Mouse (Mus musculus) right cerebral cortex, adult 18-20 months (tissue): ENCODE results near the gene Wdr45b.
A peak's percentile ranks its signal among the peaks of the same experiment; 100 is the strongest.
"Not testable (repeated sequence)": the region's sequence is repeated elsewhere in the genome, so short reads cannot be mapped to it uniquely, and the experiment has no call there.

Experiments used
- DNase-seq: peaks from one replicate; pipeline ENCODE4 v3.0.0; 2022; ENCODE audit warnings: mixed read lengths

Gene Wdr45b

GRCm38 (mm10) chr11:121354091-121354707 lies at the start of gene Wdr45b:
Gene Wdr45b (minus strand): TSS chr11:121354445.
- peak; percentile 98 for DNase-seq

DNA sequence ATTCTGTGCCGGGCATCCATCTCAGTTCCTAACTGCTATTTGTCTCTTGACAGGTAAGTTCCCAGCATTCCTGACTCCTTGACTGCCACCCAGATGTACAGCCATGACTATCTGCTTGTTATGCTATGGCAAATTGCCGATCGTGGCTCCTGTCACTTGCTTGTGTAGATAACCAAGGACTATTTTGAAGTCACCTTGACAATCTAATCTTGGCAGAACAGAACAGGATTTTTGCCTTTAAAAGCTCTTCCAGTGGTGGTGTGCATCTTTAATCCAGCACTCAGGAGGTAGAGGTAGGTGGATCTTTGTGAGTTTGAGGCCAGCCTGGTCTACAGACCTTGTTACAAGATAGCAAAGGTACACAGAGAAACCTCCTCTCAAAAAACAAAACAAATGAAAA lies 38.2 kb upstream of the Wdr45b start:
- DNase-seq: no peak

- DNase-seq: no peak
These were observed 36.5 kb upstream of the Wdr45b start for GRCm38 (mm10) chr11:121390793-121391192.

DNA sequence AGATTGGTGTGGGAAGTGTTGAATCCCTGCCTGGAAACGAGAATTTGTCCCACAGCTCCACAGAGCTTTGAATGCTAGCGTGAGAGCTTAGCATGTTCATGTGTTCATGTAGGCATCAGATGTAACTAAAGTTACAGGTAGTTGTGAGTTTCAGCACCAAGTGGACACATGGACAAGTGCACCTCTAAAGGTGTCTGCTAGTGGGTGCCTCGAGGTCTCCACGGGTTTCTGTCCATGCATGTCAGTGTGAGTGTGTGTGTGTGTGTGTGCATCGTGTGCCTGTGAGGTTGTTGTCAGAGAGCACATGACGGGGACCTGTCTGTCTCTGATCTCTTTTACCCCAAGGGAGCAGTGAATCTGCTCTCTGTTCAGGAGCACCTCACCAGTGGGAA lies 34.3 kb upstream of the Wdr45b start:
- DNase-seq: no peak

DNA sequence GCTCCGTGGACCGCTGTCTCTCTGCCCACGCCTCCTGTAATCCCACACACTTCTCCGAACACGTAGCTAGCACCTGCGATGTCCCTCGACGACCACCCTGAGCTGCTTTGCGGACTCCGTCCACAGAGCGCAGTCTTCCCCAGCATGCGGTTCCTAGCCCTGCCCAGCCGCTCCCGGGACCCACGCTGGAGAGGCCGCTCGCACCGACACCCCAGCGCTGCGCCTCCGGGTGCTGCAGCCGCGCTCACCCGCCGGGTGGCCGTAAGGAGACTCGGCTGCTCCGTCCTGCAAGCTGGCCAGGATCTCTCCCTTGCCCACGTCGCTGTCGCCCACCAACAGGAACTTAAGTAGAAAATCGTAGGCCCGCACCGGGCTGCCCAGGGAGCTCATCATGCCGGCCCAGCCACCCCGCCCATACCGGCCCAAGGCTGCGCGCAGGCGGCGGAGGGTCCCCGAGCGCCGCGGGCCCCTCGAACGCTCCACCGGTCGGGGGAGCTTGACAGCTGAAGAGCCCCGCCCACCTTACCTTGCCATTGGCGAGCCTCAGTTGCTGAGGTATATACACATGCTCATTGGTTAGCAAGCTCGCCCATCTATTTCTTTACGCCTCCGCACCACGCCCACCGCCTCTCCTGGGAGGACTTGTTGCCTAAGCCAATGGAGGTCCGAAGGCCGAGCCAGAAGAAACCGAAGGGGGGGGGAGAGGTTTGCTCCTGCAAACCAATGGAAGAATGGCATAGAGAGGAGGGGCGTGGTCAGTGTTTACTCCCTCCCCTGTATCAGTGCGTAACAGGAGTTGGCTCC lies 33.7 kb upstream of the Wdr45b start, which contains the start of gene Rab40b:
TSS of gene Rab40b (minus strand) at position 502 of the 804 bp plus-strand sequence.
- DNase-seq: peak; percentile 98

DNA sequence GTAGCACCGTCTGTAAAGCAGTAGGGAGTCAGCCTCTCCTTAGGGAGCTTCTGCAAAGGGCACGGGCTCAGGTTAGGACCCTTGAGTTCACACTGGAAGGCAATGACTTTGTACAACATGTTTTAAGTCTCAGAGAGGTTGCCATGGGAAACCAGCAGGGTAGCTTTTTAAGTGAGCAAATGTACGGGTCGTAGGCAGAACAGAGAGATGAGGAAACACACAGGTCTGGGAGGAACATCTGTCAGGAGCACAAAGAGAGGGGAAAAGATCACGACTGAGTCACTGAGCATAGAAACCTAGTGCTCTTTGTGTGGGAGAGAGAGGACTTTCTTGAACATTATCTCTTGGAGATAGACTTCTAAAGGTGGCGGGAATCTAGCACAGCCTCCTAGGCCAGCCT lies 26.0 kb upstream of the Wdr45b start:
- no peak for DNase-seq

DNA sequence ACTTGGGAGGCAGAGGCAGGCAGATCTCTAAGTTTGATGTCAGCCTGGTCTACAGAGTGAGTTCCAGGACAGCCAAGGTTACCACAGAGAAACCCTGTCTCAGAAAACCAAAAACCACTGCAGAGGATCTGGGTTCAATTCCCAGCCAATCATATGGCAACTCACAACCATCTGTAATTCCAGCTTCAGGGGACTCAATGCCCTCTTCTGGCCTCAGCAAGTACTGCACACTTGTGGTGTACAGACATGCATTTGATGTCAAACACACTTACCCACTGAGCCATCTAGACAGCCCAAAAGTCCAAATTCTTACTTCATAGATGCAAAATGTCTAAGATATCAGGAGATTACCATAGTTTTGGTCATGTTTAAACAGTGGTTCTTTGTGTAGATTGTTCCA lies 24.4 kb upstream of the Wdr45b start:
- no peak for DNase-seq

DNA sequence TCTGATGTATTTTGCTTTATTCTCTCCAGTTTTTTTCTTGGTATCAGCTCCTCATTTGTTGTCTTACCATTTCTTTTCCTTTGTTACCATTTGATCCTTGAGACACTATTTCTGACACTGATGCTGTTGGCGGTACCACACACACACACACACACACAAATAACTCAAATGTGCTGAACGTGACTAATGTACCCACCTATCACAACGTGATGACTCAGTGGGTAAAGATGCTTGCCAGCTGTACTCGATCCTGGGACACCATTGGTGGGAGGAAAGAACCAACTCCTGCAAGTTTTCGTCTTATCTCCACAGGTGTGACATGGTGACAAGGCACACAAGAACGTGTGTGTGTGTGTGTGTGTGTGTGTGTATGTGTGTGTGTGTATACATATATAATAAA lies 19.1 kb upstream of the Wdr45b start:
- DNase-seq: no peak

DNA sequence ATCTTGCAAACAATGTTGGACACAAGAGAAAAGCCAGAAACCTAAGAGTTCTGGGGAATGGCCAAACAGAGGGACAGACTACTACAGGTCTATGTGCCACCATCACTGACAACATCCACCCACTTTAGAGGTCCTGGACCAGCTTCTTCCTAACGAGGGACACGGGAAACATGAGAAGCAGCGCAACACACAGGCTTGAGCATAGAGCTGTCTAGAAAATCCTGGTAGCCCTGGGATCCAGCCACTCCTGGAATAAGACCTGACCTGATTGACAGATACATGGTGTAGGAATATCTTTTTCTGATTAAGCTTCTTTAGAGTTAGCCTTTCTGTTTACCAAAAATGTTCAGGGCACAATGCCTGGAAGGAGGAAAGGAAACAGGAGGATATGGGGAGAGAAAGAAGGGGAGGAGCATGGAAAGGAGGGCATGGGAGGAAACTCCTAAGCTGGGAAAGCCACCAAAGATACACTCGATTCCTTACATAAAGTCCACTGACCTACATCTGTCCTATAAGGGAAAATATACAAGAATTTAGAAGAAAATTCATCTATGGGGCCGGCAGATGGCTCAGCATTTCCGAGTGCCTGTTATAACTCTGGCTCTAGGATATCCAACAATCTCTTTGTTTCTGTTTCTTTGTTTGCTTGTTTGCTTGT lies 16.2 kb upstream of the Wdr45b start:
- DNase-seq: no peak

GRCm38 (mm10) chr11:121369622-121370021 lies 15.4 kb upstream of the Wdr45b start:
- DNase-seq: peak; percentile 38

DNA sequence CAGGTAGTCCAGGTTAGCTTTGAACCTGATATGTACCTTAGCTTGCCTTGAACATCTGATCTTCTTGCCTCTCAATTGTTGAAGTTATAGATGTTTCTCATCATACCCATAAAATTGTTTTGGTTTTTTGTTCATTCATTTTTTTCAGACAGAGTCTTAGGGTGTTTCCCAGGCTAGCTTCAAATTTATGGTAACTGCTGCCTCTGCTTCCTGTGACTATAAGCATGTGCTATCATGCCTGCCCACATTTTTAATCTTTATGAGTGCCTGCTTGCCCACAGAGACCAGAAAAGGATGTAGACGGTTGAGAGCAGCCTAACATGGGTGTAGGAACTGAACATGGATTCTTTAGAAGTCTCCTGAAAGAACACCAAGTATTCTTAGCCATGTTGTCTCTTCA lies 14.5 kb upstream of the Wdr45b start:
- DNase-seq: no peak

DNA sequence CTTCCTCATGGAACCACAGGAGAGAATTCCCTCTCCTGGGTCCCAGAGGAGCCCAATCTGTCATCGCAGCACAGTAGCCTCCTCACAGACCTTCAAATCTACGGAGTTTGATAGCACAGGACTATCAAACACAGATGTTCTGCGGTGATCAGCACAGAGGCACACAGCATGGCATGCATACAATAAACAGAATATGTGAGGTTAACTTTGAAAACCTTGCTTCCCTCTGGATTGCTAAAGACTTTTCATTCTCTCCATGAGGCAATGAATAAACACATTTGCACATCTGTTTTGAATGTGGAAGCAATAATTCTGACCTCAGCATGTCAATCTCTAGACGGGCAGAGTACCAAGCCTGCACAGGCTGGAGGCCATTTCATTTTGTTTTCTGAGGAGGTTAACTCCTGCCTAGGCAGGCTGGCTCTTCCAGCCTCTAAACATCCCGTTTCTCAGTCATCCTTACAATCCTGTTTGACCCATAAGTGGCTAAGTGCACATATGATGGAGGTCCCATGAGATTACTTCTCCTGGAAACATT lies 13.0 kb upstream of the Wdr45b start:
- no peak for DNase-seq

DNA sequence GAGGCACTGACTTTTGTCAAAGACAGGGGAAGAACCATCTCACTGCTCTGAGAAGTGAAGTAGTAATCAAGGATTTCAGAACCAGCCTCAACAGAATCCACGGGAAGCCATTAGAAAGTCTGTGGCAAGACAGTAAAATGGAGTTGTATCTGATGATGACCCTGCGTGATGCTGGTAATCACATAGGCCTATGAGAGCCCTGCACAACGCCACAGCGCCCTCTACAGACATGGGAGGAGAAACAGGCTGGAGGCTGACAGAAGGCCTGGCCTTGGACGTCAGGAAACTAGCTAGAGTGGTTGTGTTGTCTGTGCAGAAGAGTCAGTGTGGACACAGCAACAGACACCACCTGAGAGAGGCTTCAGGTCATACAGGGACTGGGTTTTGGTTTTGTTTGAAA lies 8.0 kb upstream of the Wdr45b start:
- DNase-seq: no peak

- DNase-seq: no peak
These were observed 737 bp downstream of the Wdr45b start for GRCm38 (mm10) chr11:121353326-121354090.

GRCm38 (mm10) chr11:121348727-121349126 lies 5.5 kb downstream of the Wdr45b start:
- DNase-seq: not testable (repeated sequence)

GRCm38 (mm10) chr11:121348166-121348565 lies 6.1 kb downstream of the Wdr45b start:
- DNase-seq: no peak

DNA sequence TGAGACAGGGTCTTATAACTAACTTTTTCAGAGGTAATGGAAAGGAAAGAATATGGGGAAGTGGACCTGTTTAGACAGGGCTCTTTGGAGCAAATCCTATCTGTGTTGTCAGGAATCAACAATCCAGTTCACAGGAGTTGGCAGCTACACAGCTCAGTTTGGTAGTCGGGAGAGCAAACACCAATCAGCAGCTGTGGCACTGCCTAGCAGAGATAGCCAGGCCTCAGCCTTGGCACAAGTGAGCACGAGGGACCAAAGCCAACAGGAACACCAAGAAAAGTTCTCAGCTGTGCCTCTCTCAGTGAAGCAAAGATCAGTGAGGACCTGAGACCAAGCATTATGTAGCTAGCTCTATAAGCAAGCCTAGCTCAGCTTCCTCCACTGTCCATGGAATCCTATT lies 7.2 kb downstream of the Wdr45b start:
- no peak for DNase-seq

- DNase-seq: not testable (repeated sequence)
These were observed 11.8 kb downstream of the Wdr45b start for GRCm38 (mm10) chr11:121342423-121342822.

GRCm38 (mm10) chr11:121340287-121340686 lies 14.0 kb downstream of the Wdr45b start:
- DNase-seq: no peak

DNA sequence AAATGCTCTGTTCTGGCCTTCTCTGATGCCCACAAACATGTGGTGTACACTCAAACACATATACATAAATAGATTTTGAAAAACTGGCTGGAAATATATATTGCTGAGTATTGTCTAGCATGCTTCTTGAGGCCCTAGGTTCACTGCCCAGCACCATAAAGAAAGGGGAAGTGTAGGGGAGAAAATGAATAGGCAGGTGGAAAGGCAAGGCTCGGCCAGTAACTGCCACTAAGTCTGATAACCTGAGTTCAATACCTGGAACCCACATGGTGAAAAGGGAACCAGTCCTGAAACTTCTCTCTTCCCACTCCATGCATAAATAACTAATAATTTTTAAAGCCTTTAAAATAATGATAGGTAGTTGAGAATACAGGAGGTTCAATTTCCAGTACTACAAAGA lies 14.6 kb downstream of the Wdr45b start:
- no peak for DNase-seq

- DNase-seq: no peak
These were observed 22.6 kb downstream of the Wdr45b start for GRCm38 (mm10) chr11:121331641-121332040.

- no peak for DNase-seq
These were observed 25.6 kb downstream of the Wdr45b start for GRCm38 (mm10) chr11:121328619-121329018.

GRCm38 (mm10) chr11:121328206-121328605 lies 26.0 kb downstream of the Wdr45b start:
- DNase-seq: no peak
